Mouse (Mus musculus) heart, postnatal 0 days (tissue): ENCODE data around the gene Fst. TPM values are rescaled to one million over a fixed set of nuclear protein-coding genes. Genes with fewer than 3 reads are reported as not detected.

Experiments
- ATAC-seq: fragments of 200-750 bp; cut with Nextera tagmentation; 2 replicates; pipeline ENCODE4 v1.8.0; 2017; ENCODE audit warnings: low read depth, moderate number of reproducible peaks, moderate library complexity; ENCODE audit not compliant: insufficient read depth
- DNase-seq: peaks from one replicate; pipeline ENCODE4 v3.0.0-alpha.2; 2016; ENCODE audit warnings: low spot score
- H3K27ac ChIP-seq: fragments of 300-500 bp; sonication (generic); 2 replicates; pipeline ENCODE4 v1.5.1; 2014; ENCODE audit warnings: low read depth, mild to moderate bottlenecking
- H3K27me3 ChIP-seq: fragments of 300-500 bp; sonication (generic); 2 replicates; pipeline ENCODE4 v1.6.1; 2014; ENCODE audit warnings: low read length, mixed read lengths; ENCODE audit not compliant: control insufficient read depth, insufficient read depth
- H3K36me3 ChIP-seq: fragments of 300-500 bp; sonication (generic); replicated peaks from 2 replicates; pipeline ENCODE4 v1.6.1; 2014; ENCODE audit warnings: low read length, mixed read lengths; ENCODE audit not compliant: control insufficient read depth, insufficient read depth
- H3K4me1 ChIP-seq: fragments of 300-500 bp; sonication (generic); 2 replicates; pipeline ENCODE4 v1.6.1; 2014; ENCODE audit warnings: antibody characterized with exemption; ENCODE audit not compliant: control insufficient read depth, insufficient read depth
- H3K4me2 ChIP-seq: fragments of 300-500 bp; sonication (generic); 2 replicates; pipeline ENCODE4 v1.6.1; 2014; ENCODE audit warnings: low read depth, mild to moderate bottlenecking, low read length, moderate library complexity
- H3K4me3 ChIP-seq: fragments of 300-500 bp; sonication (generic); 2 replicates; pipeline ENCODE4 v1.5.1; 2014; ENCODE audit warnings: low read depth, low read length
- H3K9ac ChIP-seq: fragments of 300-500 bp; sonication (generic); replicated peaks from 2 replicates; pipeline ENCODE4 v1.6.1; 2014; ENCODE audit warnings: low read depth, low read length, mixed read lengths
- H3K9me3 ChIP-seq: fragments of 300-500 bp; sonication (generic); replicated peaks from 2 replicates; pipeline ENCODE4 v1.6.1; 2016; ENCODE audit warnings: low read length; ENCODE audit not compliant: control insufficient read depth
- CTCF ChIP-seq: IDR thresholded peaks from 2 replicates; pipeline ENCODE4 v1.5.1; 2016; ENCODE audit warnings: antibody characterized with exemption, control low read depth, low read depth
- EP300 ChIP-seq: IDR thresholded peaks from 2 replicates; pipeline ENCODE4 v1.6.1; 2016; ENCODE audit warnings: antibody characterized with exemption, low read depth
- WGBS: fragments of 180-500 bp; shearing (Covaris S2); extraction: QIAGEN DNeasy Blood & Tissue Kit; methylation state at CpG from one replicate; pipeline ENCODE4 v1.1.7; 2014; 5-methylcytosine and 5-hydroxymethylcytosine counted together
- polyA plus RNA-seq: library from polyadenylated mRNA; unstranded; fragments of >200 nt; fragmentation: Nextera tagmentation; extraction: Ambion mirVana; gene quantifications from 2 replicates; pipeline ENCODE4 v1.2.1, GENCODE M21; 2015
- total RNA-seq: library from RNA; depleted of rRNA; stranded (reverse); fragments of >200 nt; gene quantifications from 2 replicates; pipeline ENCODE4 v1.2.3, GENCODE M21; 2014; ENCODE audit warnings: low replicate concordance; rRNA removed

Fst gene
- total RNA-seq (1.2 and 3.3 TPM in 2 replicates), polyA plus RNA-seq (0.66 and 1.0 TPM in 2 replicates)

GRCm38 (mm10) chr13:114458886-114459700, at the start of gene Fst:
TSS of gene Fst (minus strand) at chr13:114458951.
- Histone ChIP-seq H3K4me2 (peak within 1 kb of the TSS; percentile 98), H3K9me3 (no peaks in the 10 kb centered on the region), H3K4me3 (peak within 1 kb of the TSS; percentile 67), H3K27ac (no peak within 1 kb of the TSS), H3K9ac (peak within 1 kb of the TSS; percentile 43; the same call in 1 of the 2 replicates), H3K27me3 (peaks cover 53% of the 10 kb centered on the region), H3K36me3 (no peaks in the 10 kb centered on the region), H3K4me1 (peaks cover 8% of the 10 kb centered on the region; the same call in 1 of the 2 replicates)
- peak; percentile 43; the same call in 1 of the 2 replicates for ATAC-seq
- no peak for DNase-seq
- TF ChIP-seq EP300 (no peak), CTCF (no peak)
- WGBS, result under 1% methylated on average over 53 of the region's 77 CpGs

GRCm38 (mm10) chr13:114493826-114494225, 35.1 kb upstream of the Fst start:
- H3K27ac ChIP-seq, result no peak overlapping the region
- H3K4me3 ChIP-seq, result no peak overlapping the region
- H3K9me3 ChIP-seq, result no peaks in the 10 kb centered on the region
- no peak overlapping the region for H3K9ac ChIP-seq
- DNase-seq (no peak), ATAC-seq (no peak)
- WGBS, result 44% methylated on average over 3 of the region's 3 CpGs
- H3K36me3 ChIP-seq, result no peaks in the 10 kb centered on the region
- no peak overlapping the region for H3K4me2 ChIP-seq
- no peaks in the 10 kb centered on the region for H3K4me1 ChIP-seq
- TF ChIP-seq EP300, result no peak
- TF ChIP-seq CTCF, result no peak
- H3K27me3 ChIP-seq, result no peaks in the 10 kb centered on the region

- Histone ChIP-seq H3K27ac (no peak overlapping the region), H3K36me3 (no peaks in the 10 kb centered on the region), H3K4me2 (no peak overlapping the region; the same call in 1 of the 2 replicates), H3K9ac (no peak overlapping the region), H3K9me3 (no peaks in the 10 kb centered on the region), H3K4me3 (no peak overlapping the region), H3K27me3 (no peaks in the 10 kb centered on the region), H3K4me1 (no peaks in the 10 kb centered on the region)
- TF ChIP-seq EP300, result no peak
- no peak for TF ChIP-seq CTCF
- 41% methylated on average over 7 of the region's 7 CpGs for WGBS
- ATAC-seq, result no peak
- no peak for DNase-seq
Measured at GRCm38 (mm10) chr13:114488178-114488577, 29.4 kb upstream of the Fst start.

- Histone ChIP-seq H3K4me1 (no peaks in the 10 kb centered on the region), H3K27ac (no peak overlapping the region), H3K4me3 (no peak overlapping the region), H3K9ac (no peak overlapping the region), H3K4me2 (no peak overlapping the region), H3K36me3 (no peaks in the 10 kb centered on the region), H3K9me3 (no peaks in the 10 kb centered on the region), H3K27me3 (no peaks in the 10 kb centered on the region)
- no peak for DNase-seq
- no peak for TF ChIP-seq EP300
- no peak for TF ChIP-seq CTCF
- 81% methylated on average over 4 of the region's 4 CpGs for WGBS
- ATAC-seq, result no peak
Measured at GRCm38 (mm10) chr13:114478329-114478728, 19.6 kb upstream of the Fst start.

- Histone ChIP-seq H3K27me3 (no peaks in the 10 kb centered on the region), H3K9ac (no peak overlapping the region), H3K4me1 (no peaks in the 10 kb centered on the region), H3K27ac (no peak overlapping the region), H3K9me3 (no peaks in the 10 kb centered on the region), H3K4me3 (no peak overlapping the region), H3K36me3 (no peaks in the 10 kb centered on the region), H3K4me2 (no peak overlapping the region)
- ATAC-seq (no peak), DNase-seq (no peak)
- 75% methylated on average over 3 of the region's 3 CpGs for WGBS
- TF ChIP-seq CTCF (no peak), EP300 (no peak)
Measured at GRCm38 (mm10) chr13:114469945-114470344, 11.2 kb upstream of the Fst start.
